Mouse (Mus musculus): Measurements from ENCODE around the gene Efcab8.

- no peak for TF ChIP-seq CTCF (IDR thresholded peaks at IDR 0.05; ENCODE audit: low read depth)
- no peak for TF ChIP-seq EP300 (IDR thresholded peaks at IDR 0.05; ENCODE audit: low read depth)
These were observed 49.0 kb downstream of the Efcab8 start for GRCm38 (mm10) chr2:153828704-153829103.

Data from liver, embryonic 14.5 days (tissue).